Mouse (Mus musculus) v-Abl transformed pro-B cells (cell line): ENCODE measurements around the gene Olfr1356.
"Not testable (repeated sequence)": the region's sequence is repeated elsewhere in the genome, so short reads cannot be mapped to it uniquely, and the experiment has no call there.

Experiments used
- in situ Hi-C, 2 experiments: fragments of 400-800 bp; cut with MboI; formaldehyde crosslinking; loops; one replicate each; pipeline ENCODE4 v1.15.1; 2025; ENCODE audit not compliant: unreplicated experiment in 2 of 2

Gene Olfr1356

DNA sequence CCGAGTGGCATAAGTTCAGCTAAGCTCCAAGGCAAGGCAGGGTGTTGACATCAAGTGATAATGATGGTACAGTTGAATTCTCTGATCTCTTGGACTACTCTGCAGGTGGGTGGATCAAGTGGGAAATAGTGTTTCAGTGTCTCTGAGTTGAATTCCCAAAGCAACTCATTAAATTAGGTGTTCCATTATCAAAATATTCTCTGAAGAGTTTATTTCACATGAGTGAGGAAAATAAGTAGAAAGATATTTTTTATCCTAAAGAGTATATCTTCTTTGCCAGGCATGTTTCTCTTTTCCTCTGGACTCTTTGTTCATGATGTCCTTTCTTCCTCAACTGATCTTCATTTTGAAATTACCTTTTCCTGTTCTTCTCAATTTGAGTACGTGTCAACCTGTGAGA lies at the start of gene Olfr1356:
Gene Olfr1356 (minus strand): TSS at position 101 of the 400 bp plus-strand sequence.
- in situ Hi-C loops = no loop called here

GRCm38 (mm10) chr10:78875240-78875639 lies 23.3 kb upstream of the Olfr1356 start, which contains the start of gene Olfr1355:
Gene Olfr1355 (plus strand): TSS chr10:78875540.
- in situ Hi-C loops = no loop called here

GRCm38 (mm10) chr10:78840456-78840855 lies 11.5 kb downstream of the Olfr1356 start:
- in situ Hi-C loops = not testable (repeated sequence)

- in situ Hi-C loops = no loop called here
Measured at GRCm38 (mm10) chr10:78812358-78813060, 39.5 kb downstream of the Olfr1356 start.

GRCm38 (mm10) chr10:78801449-78801848 lies 50.5 kb downstream of the Olfr1356 start:
- in situ Hi-C loops = no loop called here
